Mouse (Mus musculus) R1 (cell line): ENCODE data around the gene Fgd3.

ENCODE experiments used
- DNase-seq: peaks from one replicate; pipeline ENCODE4 v3.0.0-alpha.2; 2018; ENCODE audit warnings: low read depth, low spot score

Gene Fgd3

GRCm38 (mm10) chr13:49249634-49250033, 70.5 kb downstream of the Fgd3 start:
- no peak for DNase-seq

- DNase-seq, result peak; percentile 13
These were observed 71.2 kb downstream of the Fgd3 start for GRCm38 (mm10) chr13:49248923-49249322.

GRCm38 (mm10) chr13:49248467-49248862, 71.6 kb downstream of the Fgd3 start, which contains the start of gene Susd3:
Susd3 (minus strand) TSS chr13:49248706.
- DNase-seq, result no peak

GRCm38 (mm10) chr13:49247740-49248466, 72.2 kb downstream of the Fgd3 start:
- peak; percentile 80 for DNase-seq

- DNase-seq, result peak; percentile 19
These were observed 72.8 kb downstream of the Fgd3 start for GRCm38 (mm10) chr13:49247232-49247739.

- DNase-seq, result no peak
These were observed 73.5 kb downstream of the Fgd3 start for GRCm38 (mm10) chr13:49246626-49247025.

- DNase-seq, result no peak
These were observed 74.1 kb downstream of the Fgd3 start for GRCm38 (mm10) chr13:49246011-49246410.

GRCm38 (mm10) chr13:49245251-49245650, 74.9 kb downstream of the Fgd3 start:
- DNase-seq, result no peak

GRCm38 (mm10) chr13:49243492-49243891, 76.6 kb downstream of the Fgd3 start:
- no peak for DNase-seq

GRCm38 (mm10) chr13:49242321-49243065, 77.6 kb downstream of the Fgd3 start:
- no peak for DNase-seq

- DNase-seq, result no peak
These were observed 81.4 kb downstream of the Fgd3 start for GRCm38 (mm10) chr13:49238737-49239136.

GRCm38 (mm10) chr13:49237617-49238016, 82.5 kb downstream of the Fgd3 start:
- no peak for DNase-seq

- peak; percentile 67 for DNase-seq
These were observed 85.4 kb downstream of the Fgd3 start for GRCm38 (mm10) chr13:49234711-49235110.

- no peak for DNase-seq
These were observed 86.1 kb downstream of the Fgd3 start for GRCm38 (mm10) chr13:49233792-49234572.

- DNase-seq, result peak; percentile 45
These were observed 94.5 kb downstream of the Fgd3 start for GRCm38 (mm10) chr13:49225633-49226032.

- no peak for DNase-seq
These were observed 95.0 kb downstream of the Fgd3 start for GRCm38 (mm10) chr13:49225159-49225558.

GRCm38 (mm10) chr13:49224729-49225128, 95.4 kb downstream of the Fgd3 start:
- DNase-seq, result no peak

GRCm38 (mm10) chr13:49224314-49224713, 95.8 kb downstream of the Fgd3 start:
- DNase-seq, result peak; percentile 49

- peak; percentile 74 for DNase-seq
These were observed 99.2 kb downstream of the Fgd3 start for GRCm38 (mm10) chr13:49220912-49221311.

GRCm38 (mm10) chr13:49219367-49219766, 100.7 kb downstream of the Fgd3 start:
- no peak for DNase-seq

- no peak for DNase-seq
These were observed 101.5 kb downstream of the Fgd3 start for GRCm38 (mm10) chr13:49218651-49219050.
